Comparison of ENCODE assay signal across 8 mouse cellular contexts in the genomic region with DNA sequence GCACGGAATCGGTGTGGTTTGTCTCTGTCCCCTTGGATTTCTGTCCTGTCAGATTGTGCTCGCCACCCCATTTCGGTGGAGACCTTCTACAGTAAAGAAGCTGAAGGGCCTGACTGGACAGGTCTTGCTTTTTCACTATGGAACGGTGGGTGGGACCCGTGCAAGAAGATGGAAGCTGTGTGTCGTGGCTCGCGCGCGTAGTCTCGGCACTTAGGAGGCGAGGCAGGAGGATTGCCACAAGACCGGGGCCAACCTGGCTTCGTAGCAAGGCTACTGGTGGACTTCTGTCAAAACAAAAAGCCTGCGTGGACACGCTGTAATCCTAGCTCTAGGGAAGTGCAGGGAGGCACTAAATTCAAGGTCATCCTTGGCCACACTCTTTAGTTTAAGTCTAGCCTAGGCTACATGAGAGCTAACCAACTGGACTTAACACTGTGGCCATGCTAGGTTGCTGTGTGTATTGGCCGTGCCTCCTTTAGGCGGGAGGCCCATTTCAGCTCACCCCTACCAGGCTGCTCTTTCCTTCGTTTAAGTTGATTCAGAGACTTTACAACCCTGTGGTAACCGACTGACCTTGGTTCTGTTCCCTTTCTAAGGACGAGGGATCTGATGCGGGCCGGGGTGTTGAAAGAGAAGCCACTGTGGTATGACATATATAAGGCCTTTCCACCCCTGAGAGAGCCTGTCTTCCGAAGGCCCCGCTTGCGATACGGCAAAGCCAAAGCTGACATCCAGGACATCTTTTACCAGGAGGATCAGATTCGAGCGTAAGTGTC. TPM values are rescaled to one million over a fixed set of nuclear protein-coding genes. Genes with fewer than 3 reads are reported as not detected.
DNase-seq lines count a peak whose midpoint lies in the region; ATAC-seq and TF ChIP-seq lines count a peak whose summit lies in the region.

No protein-coding gene starts in this region.

- peak overlapping the region; percentile 90 for H3K9ac ChIP-seq in ES-E14 (ENCODE audit: insufficient read depth, low read depth, low read length, poor library complexity, severe bottlenecking)
- H3K9ac ChIP-seq in forebrain, embryonic 13.5 days: peak overlapping the region; percentile 79
- H3K9ac ChIP-seq in liver, embryonic 13.5 days: peak overlapping the region; percentile 89

- 31% methylated on average over 30 of the region's 30 CpGs for WGBS in heart, embryonic 10.5 days
- 33% methylated on average over 30 of the region's 30 CpGs for WGBS in forebrain, embryonic 13.5 days
- WGBS in liver, embryonic 13.5 days (ENCODE audit: insufficient replicate concordance): 22% methylated on average over 30 of the region's 30 CpGs

- peak overlapping the region; percentile 92 for H3K27ac ChIP-seq in heart, embryonic 10.5 days
- no peak overlapping the region for H3K27ac ChIP-seq in ES-E14 (ENCODE audit: insufficient read depth, low read depth, low read length, poor library complexity, severe bottlenecking)
- H3K27ac ChIP-seq in forebrain, embryonic 13.5 days: no peak overlapping the region
- peak overlapping the region; percentile 84 for H3K27ac ChIP-seq in liver, embryonic 13.5 days

- peak; percentile 46 for ATAC-seq in forebrain, embryonic 13.5 days
- peak; percentile 44 for ATAC-seq in liver, embryonic 13.5 days (ENCODE audit: low read depth)

- no peaks in the 10 kb centered on the region for H3K27me3 ChIP-seq in heart, embryonic 10.5 days (ENCODE audit: insufficient read depth, poor library complexity, severe bottlenecking)
- H3K27me3 ChIP-seq in forebrain, embryonic 13.5 days: no peaks in the 10 kb centered on the region
- H3K27me3 ChIP-seq in liver, embryonic 13.5 days: peaks cover 13% of the 10 kb centered on the region

- H3K4me3 ChIP-seq in heart, embryonic 10.5 days: peak overlapping the region; percentile 76
- peak overlapping the region; percentile 88 to 89 for H3K4me3 ChIP-seq in ES-E14 (ENCODE audit: insufficient read depth in 1 of 2, low read depth in 1 of 2, low read length in 2 of 2, poor library complexity in 1 of 2, severe bottlenecking in 1 of 2)
- H3K4me3 ChIP-seq in forebrain, embryonic 13.5 days: peak overlapping the region; percentile 80
- peak overlapping the region; percentile 90 for H3K4me3 ChIP-seq in liver, embryonic 13.5 days (replicated peaks)

- intact Hi-C loops in heart, postnatal 25 days (cut with DNase I): no loop called here

- in situ Hi-C loops in ES-E14 (cut with MboI; ENCODE audit: low sequenced_read_pairs in 2 of 2, unreplicated experiment in 2 of 2): loop anchor here in 1 of 2 experiments (10.0 kb wide), 1 partner anchor 230 kb away; no protein-coding TSS in a partner anchor

- peak overlapping the region; percentile 92 for H3K4me2 ChIP-seq in forebrain, embryonic 13.5 days
- peak overlapping the region; percentile 91 for H3K4me2 ChIP-seq in liver, embryonic 13.5 days

- H3K4me1 ChIP-seq in heart, embryonic 10.5 days: peaks cover 51% of the 10 kb centered on the region
- peaks cover 2 to 6% of the 10 kb centered on the region in 2 experiments; a peak in 1 of 4 replicates for H3K4me1 ChIP-seq in ES-E14 (ENCODE audit: control insufficient read depth in 2 of 2, insufficient read depth in 2 of 2, low read length in 2 of 2, poor library complexity in 1 of 2)
- peaks cover 24% of the 10 kb centered on the region for H3K4me1 ChIP-seq in forebrain, embryonic 13.5 days
- peaks cover 52% of the 10 kb centered on the region for H3K4me1 ChIP-seq in liver, embryonic 13.5 days (replicated peaks)

- peaks cover 30% of the 10 kb centered on the region for H3K36me3 ChIP-seq in heart, embryonic 10.5 days
- peaks cover 6% of the 10 kb centered on the region for H3K36me3 ChIP-seq in ES-E14 (ENCODE audit: control insufficient read depth, insufficient read depth, low read length, poor library complexity, severe bottlenecking)
- peaks cover 21% of the 10 kb centered on the region for H3K36me3 ChIP-seq in forebrain, embryonic 13.5 days (ENCODE audit: poor library complexity, severe bottlenecking)
- peaks cover 32% of the 10 kb centered on the region for H3K36me3 ChIP-seq in liver, embryonic 13.5 days

- no peaks in the 10 kb centered on the region for H3K9me3 ChIP-seq in heart, embryonic 10.5 days
- no peaks in the 10 kb centered on the region for H3K9me3 ChIP-seq in ES-E14 (ENCODE audit: control insufficient read depth, insufficient read depth, low read depth, low read length)
- H3K9me3 ChIP-seq in forebrain, embryonic 13.5 days (replicated peaks): no peaks in the 10 kb centered on the region
- H3K9me3 ChIP-seq in liver, embryonic 13.5 days (replicated peaks): no peaks in the 10 kb centered on the region

- DNase-seq in heart, embryonic 10.5 days (ENCODE audit: low spot score): no peak
- no peak for DNase-seq in heart, postnatal 25 days (ENCODE audit: low spot score)
- no peak for DNase-seq in ES-E14 (ENCODE audit: low read depth, low spot score)
- DNase-seq in liver, embryonic 13.5 days: no peak
- no peak for DNase-seq in yolk sac, embryonic 10.5 days (ENCODE audit: low spot score)
- DNase-seq in right cerebral cortex, postnatal 25 days: no peak
- no peak for DNase-seq in spleen, adult 18-20 months

TF ChIP-seq in ES-E14, 5 proteins besides CTCF, POLR2A, EP300 and RAD21:
- no peak for TF ChIP-seq HCFC1 (IDR thresholded peaks at IDR 0.05; ENCODE audit: borderline replicate concordance, insufficient read depth, low read length)
- TF ChIP-seq ZNF384 (IDR thresholded peaks at IDR 0.05; ENCODE audit: low read depth, low read length): no peak
- TF ChIP-seq ZC3H11A (IDR thresholded peaks at IDR 0.05; ENCODE audit: borderline replicate concordance, low read depth, low read length): no peak
- no peak for TF ChIP-seq MAFK (IDR thresholded peaks at IDR 0.05; ENCODE audit: insufficient read depth, low read depth, low read length)
- no peak for TF ChIP-seq CHD2 (IDR thresholded peaks at IDR 0.05; ENCODE audit: low read depth, low read length)

RNA-seq across cellular contexts. Expression of gene Mrps23, which starts 0.6 kb away (rescaled TPM):
- 74.6 and 82.3 TPM in 2 replicates for polyA plus RNA-seq in heart, embryonic 10.5 days (2016; fragmentation: Nextera tagmentation; extraction: Ambion mirVana)
- total RNA-seq in heart, postnatal 25 days (2021): 100 to 1,000 TPM; 301 to 306 TPM
- 94.7 and 139 TPM in 2 replicates for total RNA-seq in ES-E14 (2012; rRNA removed)
- polyA plus RNA-seq in forebrain, embryonic 13.5 days (2015; fragmentation: Nextera tagmentation; extraction: Ambion mirVana): 70.4 and 70.9 TPM in 2 replicates
- polyA plus RNA-seq in liver, embryonic 13.5 days (2015; fragmentation: Nextera tagmentation; extraction: Ambion mirVana): 44.0 and 45.8 TPM in 2 replicates

Comparison
In these comparisons a context has a peak if more than half of its experiments do, and no peak if none do; other contexts are left out.
1. H3K27ac ChIP-seq: peak in heart, embryonic 10.5 days (single experiment) and liver, embryonic 13.5 days (single experiment); none in ES-E14 (single experiment) and forebrain, embryonic 13.5 days (single experiment).
2. Peak in every context shown above with its lines, with median percentiles within 50 percentile points of each other: H3K4me3 ChIP-seq and H3K9ac ChIP-seq.